Mouse (Mus musculus) 3T3-L1 (cell line): ENCODE measurements at regions not wholly inside any gene's neighbourhood (a gene's known extent, or its start where the extent isn't known, plus 50 kb on each side); places are given as distances from the start of the nearest gene placed in this dataset.

Experiments
- DNase-seq: peaks from one replicate; pipeline ENCODE4 v3.0.0-alpha.2; 2015; ENCODE audit warnings: low read depth, low spot score

DNA sequence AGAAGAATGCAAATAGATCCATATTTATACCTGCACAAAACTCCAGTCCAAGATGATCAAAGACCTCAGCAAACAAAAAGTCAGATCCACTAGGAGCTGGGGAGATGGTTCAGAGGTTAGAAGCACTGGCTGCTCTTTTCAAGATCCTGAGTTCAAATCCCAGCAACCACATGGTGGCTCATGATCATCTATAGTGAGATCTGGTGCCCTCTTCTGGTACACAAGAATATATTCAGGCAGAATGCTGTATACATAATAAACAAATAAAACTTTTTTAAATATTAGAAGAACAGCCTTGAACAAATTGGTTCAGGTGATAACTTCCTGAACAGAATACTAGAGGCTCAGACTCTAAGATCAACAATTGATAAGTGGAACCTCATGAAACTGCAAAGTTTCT lies 83.7 kb downstream of the Hmgn5 start:
- DNase-seq, result peak; percentile 9
